Mouse (Mus musculus): Measurements from ENCODE around the gene 1700012B09Rik. TPM values are rescaled to one million over a fixed set of nuclear protein-coding genes. Genes with fewer than 3 reads are reported as not detected.

1700012B09Rik gene
- not detected for total RNA-seq (2021)
- long read RNA-seq, experiment 1: 0 reads
- long read RNA-seq, experiment 2: 0 reads

- no peak for DNase-seq (ENCODE audit: low spot score in 2 of 2)
Measured at GRCm38 (mm10) chr9:14770803-14771471, at the start of gene 1700012B09Rik. TSS of gene 1700012B09Rik (minus strand) at chr9:14771030.

- no peak for DNase-seq (ENCODE audit: low spot score in 2 of 2)
Measured at GRCm38 (mm10) chr9:14810111-14810510, 39.3 kb upstream of the 1700012B09Rik start.

GRCm38 (mm10) chr9:14806786-14807185, 36.0 kb upstream of the 1700012B09Rik start:
- no peak for DNase-seq (ENCODE audit: low spot score in 2 of 2)

GRCm38 (mm10) chr9:14805714-14806113, 34.9 kb upstream of the 1700012B09Rik start:
- DNase-seq (ENCODE audit: low spot score in 2 of 2): no peak

DNA sequence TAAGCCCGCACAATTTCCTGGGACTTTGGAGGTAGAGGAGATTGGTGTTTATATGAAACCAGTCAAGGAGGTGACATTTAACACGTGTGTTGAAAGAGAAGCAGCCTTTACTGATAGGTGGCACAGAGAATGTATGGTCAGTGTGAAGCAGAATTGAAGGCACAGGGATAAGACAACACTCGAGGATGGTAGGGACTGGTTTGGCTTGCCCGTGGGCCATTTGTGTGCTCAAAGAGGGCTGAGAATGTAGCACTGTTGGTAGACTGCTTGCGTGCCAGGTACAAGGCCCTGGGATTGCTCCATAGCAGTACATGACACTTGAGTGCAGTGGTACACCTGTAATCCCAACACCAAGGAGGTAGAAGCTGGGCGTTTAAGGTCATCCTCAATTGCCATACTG, 16.5 kb upstream of the 1700012B09Rik start:
- no peak for DNase-seq (ENCODE audit: low spot score in 2 of 2)

- peak; percentile 65 to 81 for DNase-seq (ENCODE audit: low spot score in 2 of 2)
Measured at GRCm38 (mm10) chr9:14784039-14785002, 13.5 kb upstream of the 1700012B09Rik start, which contains the start of the genes Mre11a and Ankrd49. TSS of gene Mre11a (plus strand) at chr9:14784654. TSS of gene Ankrd49 (minus strand) at chr9:14784856.

DNA sequence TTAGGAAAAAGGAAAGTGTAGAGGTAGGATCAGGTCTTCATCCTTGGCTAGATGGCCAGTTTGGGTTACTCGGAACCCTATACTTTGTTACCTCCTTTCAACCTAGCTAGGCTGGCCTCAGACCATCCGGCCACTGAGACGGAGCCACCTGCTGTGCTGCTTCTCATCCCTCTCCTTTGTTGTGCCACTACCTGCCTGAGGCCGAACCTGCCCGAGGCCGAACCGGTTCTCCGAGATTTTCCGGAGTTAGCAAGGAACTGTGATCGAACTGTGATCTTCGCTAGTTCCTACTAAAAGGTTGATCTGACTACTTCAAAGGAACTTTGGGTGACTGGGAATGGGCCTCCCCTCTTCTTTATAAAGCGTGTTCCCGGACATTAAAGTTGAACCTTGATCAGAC, 7.5 kb upstream of the 1700012B09Rik start:
- DNase-seq (ENCODE audit: low spot score in 2 of 2): no peak

- DNase-seq (ENCODE audit: low spot score in 2 of 2): no peak
Measured at GRCm38 (mm10) chr9:14773813-14774212, 3.0 kb upstream of the 1700012B09Rik start.

DNA sequence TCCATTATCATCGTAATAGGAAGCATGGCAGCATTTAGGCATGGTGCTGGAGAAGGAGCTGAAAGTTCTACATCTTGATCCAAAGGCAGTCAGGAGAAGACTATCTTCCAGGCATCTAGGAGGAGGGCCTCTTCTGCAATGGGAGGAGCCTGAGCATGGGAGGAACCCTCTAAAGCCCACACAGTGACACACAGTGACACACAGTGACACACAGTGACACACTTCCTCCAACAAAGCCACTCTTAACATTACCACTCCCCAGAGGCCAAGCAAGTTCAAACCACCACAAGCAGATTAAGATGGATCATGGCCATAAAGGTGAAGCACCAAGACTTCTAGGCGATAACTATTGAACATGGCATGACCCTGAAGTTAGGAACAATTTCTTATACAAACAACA, 1.2 kb upstream of the 1700012B09Rik start:
- no peak for DNase-seq (ENCODE audit: low spot score in 2 of 2)

- no peak for DNase-seq (ENCODE audit: low spot score in 2 of 2)
Measured at GRCm38 (mm10) chr9:14769811-14770210, 1.0 kb downstream of the 1700012B09Rik start.

GRCm38 (mm10) chr9:14764765-14765164, 6.1 kb downstream of the 1700012B09Rik start:
- no peak for DNase-seq (ENCODE audit: low spot score in 2 of 2)

DNA sequence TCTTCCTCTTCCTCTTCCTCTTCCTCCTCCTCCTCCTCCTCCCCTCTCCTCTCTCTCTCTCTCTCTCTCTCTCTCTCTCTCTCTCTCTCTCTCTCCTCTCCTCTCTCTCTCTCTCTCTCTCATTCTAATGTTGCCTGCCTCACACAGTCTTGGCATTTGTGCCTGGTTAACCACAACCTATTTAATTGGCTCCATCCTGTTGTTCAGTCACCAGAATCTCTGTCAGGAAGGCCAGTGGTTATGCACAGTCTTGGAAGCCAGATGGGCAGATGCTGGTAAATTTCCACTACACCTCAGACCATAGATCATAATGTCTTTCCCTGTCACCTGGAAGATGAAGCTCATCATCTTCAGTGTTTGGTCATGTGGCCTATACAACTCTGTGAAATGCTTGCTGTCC, 11.6 kb downstream of the 1700012B09Rik start:
- DNase-seq (ENCODE audit: low spot score in 2 of 2): no peak

- no peak for DNase-seq (ENCODE audit: low spot score in 2 of 2)
Measured at GRCm38 (mm10) chr9:14758590-14758989, 12.2 kb downstream of the 1700012B09Rik start.

- DNase-seq (ENCODE audit: low spot score in 2 of 2): no peak
Measured at GRCm38 (mm10) chr9:14754469-14754868, 16.4 kb downstream of the 1700012B09Rik start.

GRCm38 (mm10) chr9:14753947-14754346, 16.9 kb downstream of the 1700012B09Rik start:
- DNase-seq (ENCODE audit: low spot score in 2 of 2): no peak

- DNase-seq (ENCODE audit: low spot score in 2 of 2): peak; percentile 19 to 29
Measured at GRCm38 (mm10) chr9:14752001-14752522, 18.8 kb downstream of the 1700012B09Rik start, which contains the start of gene Fut4. TSS of gene Fut4 (minus strand) at chr9:14752393.

DNA sequence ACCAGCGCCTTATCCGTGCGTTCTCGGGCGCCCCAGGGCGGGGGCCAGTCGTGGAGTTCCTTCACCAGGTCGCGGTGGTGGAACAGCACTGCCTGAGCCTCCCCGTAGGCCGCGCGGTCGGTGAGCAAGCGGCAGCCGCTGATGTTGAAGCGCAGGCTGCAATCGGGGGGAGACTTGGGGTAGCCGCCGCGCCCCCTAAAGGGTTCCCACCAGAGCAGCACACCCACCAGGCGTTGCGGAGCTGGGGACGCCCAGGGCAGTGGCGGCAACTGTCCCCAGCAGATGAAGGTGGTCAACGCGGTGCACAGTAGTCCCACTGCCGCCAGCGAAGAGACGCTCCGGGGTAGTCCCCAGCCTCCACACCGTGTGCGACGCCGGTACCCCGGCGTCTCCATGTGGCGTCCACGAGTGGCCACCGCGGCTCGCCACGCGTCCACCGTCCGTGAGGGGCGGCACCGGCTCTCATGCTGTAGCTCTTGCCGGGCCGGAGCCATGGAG, 19.3 kb downstream of the 1700012B09Rik start:
- peak; percentile 10 to 12 for DNase-seq (ENCODE audit: low spot score in 2 of 2)

DNA sequence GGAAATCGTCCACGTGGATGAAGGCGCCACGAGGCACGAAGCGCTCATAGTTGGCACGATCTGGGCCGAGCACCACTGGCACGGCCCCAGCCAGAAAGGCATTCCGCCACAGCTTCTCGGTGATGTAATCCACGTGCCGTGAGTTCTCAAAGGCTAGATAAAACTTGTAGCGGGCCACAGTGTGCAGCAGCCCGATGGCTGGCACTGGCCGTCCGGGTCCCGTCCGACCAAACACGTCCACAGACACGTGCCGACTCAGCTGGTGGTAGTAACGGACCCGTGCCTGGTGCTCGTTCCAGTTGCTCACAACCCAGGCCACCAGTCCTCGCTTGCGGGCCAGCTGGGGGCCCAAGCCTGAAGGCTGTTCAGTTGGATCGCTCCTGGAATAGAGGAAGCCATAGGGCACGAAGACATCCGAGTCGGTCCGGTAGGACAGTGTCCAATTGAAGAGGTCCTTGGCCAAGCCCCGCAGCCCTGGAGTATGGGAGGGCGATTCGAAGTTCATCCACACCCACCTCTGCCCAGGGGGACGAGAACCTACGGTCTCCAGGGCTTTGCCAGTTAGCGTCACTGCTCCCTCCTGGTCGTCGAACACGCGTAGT, 19.8 kb downstream of the 1700012B09Rik start:
- no peak for DNase-seq (ENCODE audit: low spot score in 2 of 2)

- no peak for DNase-seq (ENCODE audit: low spot score in 2 of 2)
Measured at GRCm38 (mm10) chr9:14740151-14740924, 30.5 kb downstream of the 1700012B09Rik start, which contains the start of gene Piwil4. TSS of gene Piwil4 (minus strand) at chr9:14740733.
